Mouse (Mus musculus) cerebellum, adult 11 months (tissue): Measurements from ENCODE around the gene Gm20388.
A peak's percentile ranks its signal among the peaks of the same experiment; 100 is the strongest.

Source experiments
- DNase-seq: peaks from one replicate; pipeline ENCODE4 v3.0.0; 2022

Gm20388 gene

GRCm38 (mm10) chr8:122058510-122058909 lies 2147.9 kb downstream of the Gm20388 start:
- no peak for DNase-seq

DNA sequence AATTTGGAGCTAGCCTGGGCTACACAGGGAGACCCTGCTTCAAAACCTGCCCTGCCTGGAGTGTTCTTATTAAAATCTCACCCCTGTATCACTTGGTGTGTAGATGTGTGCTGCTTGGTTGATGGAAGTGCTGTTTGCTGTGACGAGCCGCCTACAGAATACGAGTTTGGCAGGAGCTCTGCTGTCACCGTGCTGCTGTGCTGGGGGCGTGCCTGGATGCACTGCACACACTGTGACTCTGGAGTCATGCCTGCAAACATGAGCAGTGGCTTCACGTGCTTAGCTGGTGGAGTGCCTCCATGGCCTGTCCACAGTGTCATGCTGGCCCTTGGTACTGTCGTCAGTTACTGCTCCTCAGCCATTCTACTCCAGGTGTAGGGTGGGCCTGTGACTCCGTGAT lies 2148.3 kb downstream of the Gm20388 start:
- no peak for DNase-seq

GRCm38 (mm10) chr8:122062508-122063223 lies 2152.0 kb downstream of the Gm20388 start:
- no peak for DNase-seq

GRCm38 (mm10) chr8:122064353-122064752 lies 2153.7 kb downstream of the Gm20388 start:
- no peak for DNase-seq

DNA sequence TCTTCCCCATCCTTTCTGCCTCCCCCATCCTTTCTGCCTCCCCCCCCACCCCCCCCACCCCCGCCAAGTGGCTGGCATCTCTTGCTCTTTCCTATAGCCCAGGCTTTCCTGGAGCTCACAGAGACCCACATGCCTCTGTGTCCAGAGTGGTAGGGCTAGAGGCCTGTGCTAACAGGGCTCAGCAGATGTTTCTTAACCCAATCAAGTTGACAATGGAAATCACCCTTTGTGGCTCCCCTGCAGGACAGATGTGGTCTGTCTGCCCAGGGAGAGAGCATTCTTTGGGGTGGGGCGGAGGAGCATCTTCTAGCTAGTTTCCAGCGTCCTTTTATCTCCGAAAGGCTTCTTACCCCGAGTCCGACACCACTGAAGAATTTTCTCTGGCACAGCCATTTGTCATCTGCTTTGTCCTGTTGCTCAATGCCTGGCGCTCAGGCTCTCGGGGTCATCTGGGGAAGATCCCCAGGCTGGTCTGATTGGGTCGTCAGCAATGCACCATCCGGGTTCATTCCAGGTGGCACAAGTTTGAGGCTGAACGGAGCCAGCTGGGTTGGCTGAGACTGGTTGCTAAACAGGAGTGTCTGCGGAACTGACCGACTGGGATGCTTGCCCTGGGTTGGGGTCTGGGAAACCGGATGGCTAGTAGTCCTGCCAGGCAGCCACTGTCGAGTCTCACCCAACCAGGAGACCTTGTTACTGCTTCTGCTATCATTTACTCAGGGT lies 2157.3 kb downstream of the Gm20388 start:
- DNase-seq, result no peak

DNA sequence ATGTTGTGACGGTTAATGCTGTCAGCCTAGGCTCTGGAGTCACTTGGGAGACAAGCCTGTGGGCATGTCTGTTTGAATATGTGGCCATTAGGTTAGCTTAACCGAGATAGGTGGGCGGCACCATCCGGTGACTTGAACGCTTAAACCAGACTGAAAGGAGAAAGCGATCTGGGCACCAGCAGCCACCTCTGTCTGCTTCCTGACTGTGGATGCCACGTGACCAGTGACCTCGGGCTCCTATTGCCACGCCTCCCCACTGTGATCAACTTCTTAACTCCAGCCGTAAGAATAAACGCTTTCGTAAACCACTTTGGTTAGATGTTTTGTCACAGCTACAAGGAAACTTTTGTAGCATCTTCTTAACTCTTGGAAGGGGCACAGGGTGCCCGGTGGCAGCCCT lies 2158.0 kb downstream of the Gm20388 start:
- DNase-seq, result no peak

GRCm38 (mm10) chr8:122069281-122069680 lies 2158.6 kb downstream of the Gm20388 start:
- DNase-seq, result no peak

DNA sequence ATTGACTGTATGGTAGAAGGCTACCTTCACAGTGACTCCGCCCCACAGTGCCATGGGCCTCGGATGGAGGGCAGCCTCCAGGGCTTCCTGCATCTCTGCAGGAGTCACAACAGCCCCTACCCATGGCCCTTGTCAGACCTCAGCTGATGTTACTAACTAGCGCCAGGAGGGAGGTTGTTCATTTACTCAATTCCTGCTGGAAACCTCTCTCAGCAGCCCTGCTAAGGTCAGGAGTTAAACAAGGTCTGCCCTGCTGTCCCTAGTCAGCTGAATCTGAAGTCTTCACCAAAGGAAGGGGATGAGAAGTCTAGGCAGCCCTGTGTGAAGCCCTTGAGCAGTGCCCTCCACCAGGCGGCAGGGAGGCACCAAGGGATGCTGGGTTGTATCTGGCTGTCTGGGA lies 2160.6 kb downstream of the Gm20388 start:
- DNase-seq, result no peak

- no peak for DNase-seq
Observed at GRCm38 (mm10) chr8:122073964-122074363, 2163.3 kb downstream of the Gm20388 start.

DNA sequence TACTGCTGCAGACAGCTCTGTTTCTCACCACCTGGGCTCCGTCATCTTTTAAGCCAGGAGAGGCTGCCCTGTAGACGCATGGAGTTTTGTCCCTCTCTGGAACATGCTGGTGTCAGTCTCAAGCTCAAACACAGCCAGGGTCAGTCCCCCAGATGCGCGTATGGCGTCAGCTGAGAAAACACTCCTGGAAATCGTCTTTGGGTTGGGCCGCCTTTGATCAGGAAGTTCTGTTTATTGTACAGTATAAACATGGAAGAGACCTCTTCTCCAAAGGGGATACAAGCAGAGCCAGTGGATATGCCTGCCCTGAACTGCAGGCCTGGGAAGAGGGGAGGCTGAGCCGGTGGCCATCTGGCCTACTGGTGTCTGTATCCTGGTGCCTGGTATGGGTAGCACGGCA lies 2163.8 kb downstream of the Gm20388 start:
- no peak for DNase-seq

DNA sequence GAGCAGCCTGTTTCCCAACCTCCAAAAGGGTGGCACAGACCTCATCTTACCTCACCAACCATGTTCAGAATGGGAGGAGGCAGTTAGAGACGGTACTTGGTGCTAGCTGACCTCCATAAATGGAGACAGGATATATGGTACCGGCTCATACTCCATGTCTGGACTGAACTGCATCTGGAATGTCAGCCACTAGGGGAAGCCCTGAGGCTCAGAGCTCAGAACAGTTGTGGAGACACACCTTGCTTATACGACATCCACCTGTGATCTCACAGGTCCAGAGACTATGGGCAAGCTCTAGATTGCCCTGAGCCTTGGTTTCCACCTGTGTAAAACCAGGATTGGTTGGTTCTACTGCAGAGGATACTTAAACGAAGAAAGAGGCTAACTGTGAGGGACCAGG lies 2164.3 kb downstream of the Gm20388 start:
- DNase-seq, result no peak

DNA sequence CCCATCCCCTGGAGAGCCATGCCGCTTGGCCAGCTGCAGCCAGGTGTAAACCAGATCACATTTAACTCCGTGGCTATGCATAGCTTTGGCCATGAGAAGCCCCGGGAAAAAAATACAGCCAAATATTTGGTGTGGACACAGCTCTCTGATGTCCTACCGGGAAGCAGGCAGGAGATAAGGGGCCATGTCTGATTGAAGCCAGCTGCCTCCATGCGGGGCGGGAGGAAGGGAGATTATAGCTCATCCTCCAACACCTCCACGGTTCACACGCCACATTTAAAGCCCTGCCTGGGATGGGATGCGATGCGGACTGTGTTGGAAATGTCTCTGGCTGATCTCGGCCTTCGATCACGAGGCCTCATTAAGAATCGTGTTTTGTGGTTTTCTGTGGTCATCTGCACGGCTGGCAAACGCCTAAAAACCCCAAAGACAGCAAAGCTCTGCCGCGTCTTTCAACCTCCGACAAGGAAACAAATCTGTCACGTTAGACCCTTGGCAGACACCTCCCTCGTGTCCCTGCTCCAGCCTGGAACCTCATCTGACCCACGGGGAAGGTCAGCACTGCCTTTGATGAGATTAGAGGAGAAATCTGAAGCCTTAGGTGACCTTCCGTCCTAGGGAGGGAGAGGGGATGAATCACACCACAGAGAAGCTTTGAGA lies 2165.7 kb downstream of the Gm20388 start:
- no peak for DNase-seq

DNA sequence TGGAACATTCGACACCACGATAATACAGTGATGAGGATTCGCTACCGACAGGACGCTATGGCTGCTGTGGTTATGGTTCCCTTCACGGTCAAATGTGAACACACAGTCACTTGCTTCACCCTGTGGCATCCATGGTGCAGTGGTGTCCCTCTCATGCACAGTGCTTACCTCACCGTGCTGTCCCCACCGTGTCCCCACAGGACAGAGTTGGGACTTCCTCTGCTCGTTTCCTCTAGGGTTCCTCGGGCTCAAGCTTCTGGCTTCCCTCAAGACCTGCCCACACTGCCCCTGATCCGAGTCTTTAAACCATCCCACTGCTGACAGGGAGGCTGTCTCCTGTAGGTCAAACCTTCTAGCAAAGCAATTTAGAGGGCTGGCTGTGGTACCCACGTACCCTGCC lies 2167.7 kb downstream of the Gm20388 start:
- no peak for DNase-seq

GRCm38 (mm10) chr8:122079093-122079492 lies 2168.5 kb downstream of the Gm20388 start:
- DNase-seq, result no peak

DNA sequence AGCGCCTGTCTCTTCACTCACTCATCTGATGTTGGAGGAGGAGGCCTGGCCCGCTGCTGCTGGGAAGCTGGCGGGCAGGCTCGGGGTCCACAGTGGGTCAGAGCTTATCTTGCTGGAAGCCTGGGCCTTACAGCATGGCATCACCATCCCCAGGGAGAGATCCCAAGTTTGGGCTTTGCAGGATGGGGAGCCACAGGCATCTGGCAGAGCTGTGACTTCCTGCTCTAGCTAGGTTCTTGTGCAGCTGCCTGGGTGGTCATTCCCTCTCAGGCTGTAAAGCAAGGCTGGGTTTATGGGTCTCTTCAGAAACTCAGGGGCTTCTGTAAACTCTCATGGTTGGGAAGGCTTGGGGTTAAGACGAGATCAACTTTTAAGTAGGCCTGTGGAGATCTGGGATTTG lies 2169.7 kb downstream of the Gm20388 start:
- no peak for DNase-seq

- no peak for DNase-seq
Observed at GRCm38 (mm10) chr8:122083401-122083800, 2172.8 kb downstream of the Gm20388 start.

DNA sequence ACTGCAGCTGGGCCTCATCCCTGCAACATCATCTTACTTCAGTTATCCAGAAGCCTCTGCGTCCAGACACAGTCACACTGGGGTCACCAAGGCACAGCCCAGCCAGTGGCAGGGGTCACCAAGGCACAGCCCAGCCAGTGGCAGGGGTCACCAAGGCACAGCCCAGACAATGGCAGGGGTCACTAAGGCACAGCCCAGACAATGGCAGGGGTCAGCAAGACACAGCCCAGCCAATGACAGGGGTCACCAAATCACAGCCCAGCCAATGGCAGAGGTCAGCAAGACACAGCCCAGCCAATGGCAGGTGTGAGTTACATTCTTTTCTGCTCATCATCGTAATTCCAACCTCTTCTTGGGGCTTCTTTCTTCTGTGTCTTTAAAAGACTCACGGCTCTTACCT lies 2173.5 kb downstream of the Gm20388 start:
- no peak for DNase-seq

DNA sequence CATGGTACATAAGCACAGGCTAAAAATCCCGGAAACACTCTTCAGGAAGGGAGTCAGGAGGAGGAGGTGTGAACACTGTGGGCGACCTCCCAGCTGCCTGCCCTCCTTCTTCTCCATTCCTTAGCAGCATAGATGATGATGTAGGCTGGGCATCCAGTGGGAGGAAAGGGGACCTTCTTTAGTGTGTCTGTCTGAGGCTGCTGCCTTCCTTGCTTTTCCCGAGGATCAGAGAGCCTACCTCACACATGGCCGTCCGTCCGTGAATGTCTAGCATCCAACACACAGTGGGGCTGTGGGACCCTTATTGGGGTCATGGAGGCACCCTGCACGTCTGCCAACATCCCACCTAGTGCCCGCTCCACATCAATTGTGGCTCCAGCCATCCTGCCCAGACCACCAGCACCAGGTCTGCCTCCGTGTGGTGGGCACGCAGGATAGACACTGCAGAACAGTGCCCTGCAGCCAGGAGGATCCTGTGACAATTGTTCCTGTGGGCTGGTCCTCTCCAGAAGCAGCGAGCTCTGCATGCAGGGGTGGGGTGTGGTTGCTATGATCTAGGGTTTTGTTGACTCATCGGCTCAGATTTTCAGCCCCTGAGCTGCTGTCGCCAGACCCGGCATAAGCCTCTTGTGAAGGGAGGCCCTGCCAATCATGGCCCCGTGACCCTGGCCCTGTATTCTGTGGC lies 2174.2 kb downstream of the Gm20388 start:
- DNase-seq, result no peak

GRCm38 (mm10) chr8:122086064-122086463 lies 2175.4 kb downstream of the Gm20388 start:
- DNase-seq, result peak; percentile 22

DNA sequence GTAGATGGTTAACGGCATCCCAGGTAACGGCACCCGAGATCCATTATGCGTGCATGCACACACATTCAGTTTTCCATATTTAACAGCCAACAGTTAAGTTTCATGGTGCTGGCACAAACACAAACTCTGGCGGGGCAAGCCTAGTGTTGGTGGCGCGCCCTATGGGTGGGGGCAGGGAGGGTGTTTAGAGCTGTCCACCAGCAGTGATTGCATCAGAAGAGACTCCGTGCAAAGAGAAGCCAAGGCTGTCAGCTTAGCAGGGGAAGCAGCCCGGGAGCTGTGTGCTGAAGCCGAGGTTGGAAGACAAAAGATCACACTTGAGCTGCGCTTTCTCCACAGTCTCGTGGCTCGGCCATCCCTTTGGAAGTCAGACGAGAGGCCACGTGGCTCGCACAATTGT lies 2178.0 kb downstream of the Gm20388 start:
- DNase-seq, result no peak

GRCm38 (mm10) chr8:122089186-122089700 lies 2178.6 kb downstream of the Gm20388 start:
- no peak for DNase-seq

GRCm38 (mm10) chr8:122092476-122092875 lies 2181.8 kb downstream of the Gm20388 start:
- no peak for DNase-seq

GRCm38 (mm10) chr8:122098766-122099165 lies 2188.1 kb downstream of the Gm20388 start:
- no peak for DNase-seq
